Mouse (Mus musculus) granulocyte monocyte progenitor cell, adult 5-6 weeks (primary cell): ENCODE results near the gene Cnbp. TPM values are rescaled to one million over a fixed set of nuclear protein-coding genes. Genes with fewer than 3 reads are reported as not detected.

Source experiments
- ATAC-seq: replicated peaks from 2 replicates; pipeline ENCODE4 v1.8.0; 2016; ENCODE audit warnings: mild to moderate bottlenecking, moderate TSS enrichment, inconsistent platforms; ENCODE audit not compliant: poor library complexity, severe bottlenecking
- total RNA-seq, 2 experiments: library from RNA; stranded (forward) in 1 of 2; stranded (reverse) in 1 of 2; fragments of 200-712, 200-1000 nt in 1 of 2; fragments of >200 nt in 1 of 2; fragmentation: Nextera tagmentation in 1 of 2; gene quantifications; 2 replicates each; pipeline ENCODE4 v1.2.3; 2014 to 2017

Gene Cnbp
- total RNA-seq, 2 experiments from 2014 or later, result 481 to 1,031 TPM

DNA sequence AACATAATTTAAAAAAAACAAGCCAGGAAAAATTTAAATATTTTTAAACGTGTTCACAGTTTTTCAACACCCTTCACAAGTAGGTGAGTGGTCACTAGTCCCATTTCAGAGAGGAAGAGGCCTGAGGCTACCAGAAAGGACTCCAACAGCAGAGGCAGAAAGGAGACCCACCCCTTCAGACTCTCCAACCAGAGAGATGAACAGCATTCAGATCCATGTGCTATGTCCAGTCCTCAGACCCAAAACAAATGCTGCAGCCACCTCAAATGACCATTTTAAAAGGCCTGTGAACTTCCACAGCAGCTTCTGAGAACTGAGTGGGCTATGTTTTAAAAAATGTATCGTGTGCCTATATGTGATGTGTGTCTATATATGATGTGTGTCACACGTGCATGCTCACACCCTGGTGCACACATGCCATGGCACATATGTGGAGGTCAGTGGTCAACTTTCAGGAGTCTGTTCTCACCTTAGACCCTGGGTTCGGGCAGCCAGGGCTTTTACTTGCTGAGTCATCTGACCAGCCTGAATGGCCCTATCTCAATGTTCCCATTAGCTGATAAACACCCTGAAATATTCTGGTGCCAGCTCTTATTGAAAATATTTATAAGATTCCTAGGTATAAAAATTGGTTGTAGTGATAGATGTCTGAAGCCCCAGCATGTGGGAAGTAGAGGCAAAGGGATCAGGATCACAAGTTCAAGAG is 43.0 kb downstream of the Cnbp start:
- ATAC-seq, result no peak

DNA sequence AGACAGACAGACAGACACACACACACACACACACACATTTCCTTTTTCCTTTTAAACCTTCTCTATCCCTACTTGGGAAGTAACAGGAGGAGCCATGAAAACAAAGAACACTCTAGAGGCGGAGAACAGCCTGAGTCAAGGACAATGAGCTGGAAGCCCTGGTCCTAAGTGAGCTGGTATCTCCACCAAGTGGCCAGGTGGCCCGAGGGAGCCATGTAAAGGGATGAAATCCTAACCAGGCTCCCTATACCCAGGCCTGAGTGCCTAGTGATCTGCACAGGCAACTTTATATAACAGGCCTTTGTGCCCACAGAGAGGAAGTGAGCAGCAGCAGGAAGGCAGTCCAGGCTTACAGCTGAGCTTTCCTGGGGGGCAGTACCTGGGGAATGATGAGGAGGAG is 44.0 kb downstream of the Cnbp start:
- ATAC-seq, result no peak

DNA sequence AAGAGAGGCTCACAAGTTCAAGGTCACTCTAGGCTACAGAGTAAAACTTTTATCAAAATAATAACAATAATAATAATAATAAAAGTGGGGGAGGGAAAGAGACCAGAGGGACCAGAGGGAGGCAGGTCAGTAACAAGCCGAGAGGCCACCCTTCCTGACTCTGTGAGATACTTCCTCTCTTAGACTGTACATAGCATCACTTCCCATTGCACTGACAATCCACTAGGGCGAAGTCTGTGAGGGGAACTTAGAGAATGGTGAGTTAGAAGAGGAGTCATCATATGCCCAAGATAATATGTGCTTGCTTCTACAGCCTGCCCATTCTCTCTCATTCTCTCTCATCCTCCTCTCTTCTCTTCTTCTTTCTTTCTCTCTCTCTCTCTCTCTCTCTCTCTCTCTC is 44.9 kb downstream of the Cnbp start:
- peak; percentile 63 for ATAC-seq

DNA sequence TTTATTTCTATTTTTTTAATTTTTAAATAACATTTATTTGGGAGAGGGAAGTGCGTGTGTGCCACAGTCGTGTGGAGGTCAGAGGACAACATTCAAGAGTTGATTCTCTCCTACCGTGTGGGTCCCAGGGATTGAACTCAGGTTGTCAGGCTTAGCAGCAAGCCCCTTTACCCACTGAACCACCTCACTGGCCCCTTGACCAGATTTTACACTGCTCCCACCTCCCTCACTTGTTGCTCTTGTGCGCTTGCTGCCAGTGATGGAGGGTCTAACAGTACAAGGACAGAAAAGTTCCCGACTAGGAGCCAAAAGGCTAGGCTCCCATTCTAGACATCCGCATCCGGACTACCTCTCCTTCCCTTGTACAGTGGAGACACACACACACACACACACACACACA is 45.5 kb downstream of the Cnbp start:
- ATAC-seq, result no peak

DNA sequence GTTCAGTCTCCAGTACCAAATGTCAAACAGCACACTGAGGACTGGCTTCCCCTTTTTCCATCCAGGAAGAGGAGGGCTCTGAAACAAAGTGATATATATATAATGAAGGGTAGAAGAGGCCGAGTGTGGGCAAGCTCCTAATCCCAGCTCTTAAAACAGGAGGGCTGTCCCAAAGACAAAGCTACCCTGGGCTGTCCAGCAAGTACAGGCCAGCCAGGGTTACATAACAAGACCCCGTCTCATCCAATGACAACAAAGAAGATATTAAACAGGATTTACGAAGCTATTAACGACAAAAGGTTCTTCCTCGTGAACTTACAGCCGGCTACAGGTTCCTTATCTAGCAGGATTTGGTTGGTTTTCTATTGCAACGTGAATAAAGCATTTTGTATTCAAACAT is 46.0 kb downstream of the Cnbp start:
- no peak for ATAC-seq

DNA sequence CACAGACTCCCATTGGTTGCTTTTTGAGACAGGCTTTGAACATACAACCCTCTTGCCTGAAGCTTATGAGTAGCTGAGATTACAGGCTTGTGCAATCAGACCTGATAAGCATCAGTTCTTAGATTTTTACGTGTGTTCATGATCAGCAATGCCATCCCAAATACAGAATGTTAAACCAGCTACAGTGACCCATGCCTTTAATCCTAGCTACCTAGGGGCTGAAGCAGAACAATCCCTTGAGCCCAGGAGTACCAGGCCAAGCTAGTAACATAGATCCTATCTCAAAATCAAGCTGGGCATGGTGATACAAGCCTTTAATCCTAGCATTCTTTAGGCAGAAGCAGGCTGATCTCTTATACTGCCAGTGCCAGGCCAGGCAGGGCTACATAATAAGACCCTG is 46.9 kb downstream of the Cnbp start:
- ATAC-seq, result no peak

DNA sequence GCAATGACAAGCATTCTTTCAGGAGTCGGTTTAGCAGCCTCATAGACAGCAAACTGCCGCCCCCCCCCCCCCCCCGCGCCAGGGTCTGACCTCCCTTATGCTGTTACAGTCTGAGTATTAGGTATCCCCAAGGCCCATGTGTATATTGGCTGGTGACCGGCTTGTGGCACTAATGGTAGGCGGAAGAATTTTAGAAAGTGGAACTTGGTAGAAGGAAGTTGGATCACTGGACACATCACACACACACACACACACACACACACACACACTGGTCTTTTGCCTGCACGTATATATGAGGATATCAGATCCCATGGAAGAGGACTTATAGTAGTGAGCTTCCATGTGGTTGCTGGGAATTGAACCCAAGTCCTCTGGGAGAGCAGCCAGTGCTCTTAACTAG is 48.4 kb downstream of the Cnbp start:
- ATAC-seq, result peak; percentile 50

DNA sequence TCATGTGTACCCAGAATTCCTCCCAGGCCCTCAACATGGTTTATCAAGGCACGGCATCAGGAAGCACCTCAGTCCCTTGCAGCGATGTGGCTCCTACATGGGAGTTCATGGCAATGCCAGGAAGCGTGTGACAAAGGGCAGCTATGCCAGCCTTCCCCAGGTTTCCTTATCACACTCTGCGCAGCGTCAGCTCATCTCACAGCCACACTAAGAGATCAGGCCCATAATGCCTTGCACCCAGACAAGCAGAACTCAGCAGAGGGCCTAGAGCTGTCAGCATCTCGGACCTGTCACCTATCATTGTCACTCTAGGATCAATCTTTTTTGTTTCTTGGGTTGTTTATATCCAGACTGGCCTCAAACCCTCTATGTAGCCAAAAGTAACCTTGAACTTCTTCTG is 51.3 kb downstream of the Cnbp start:
- ATAC-seq, result no peak

DNA sequence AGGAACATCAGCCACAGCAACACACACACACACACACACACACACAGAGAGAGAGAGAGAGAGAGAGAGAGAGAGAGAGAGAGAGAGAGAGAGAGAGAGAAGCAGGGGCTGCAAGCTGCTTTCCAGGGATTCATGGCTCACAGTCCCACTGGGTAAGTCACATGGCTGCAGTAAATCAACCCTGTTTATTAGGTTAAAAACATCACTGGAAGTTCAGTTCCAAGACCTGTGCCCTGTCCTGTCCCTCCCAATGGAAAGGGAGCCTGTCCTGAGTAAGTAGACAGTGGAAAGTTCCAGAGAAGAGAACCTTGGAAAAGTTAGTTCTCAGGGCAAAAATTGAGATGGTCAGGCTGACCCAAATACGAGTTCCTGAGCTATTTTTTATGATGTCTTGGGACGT is 53.6 kb downstream of the Cnbp start:
- ATAC-seq, result no peak

DNA sequence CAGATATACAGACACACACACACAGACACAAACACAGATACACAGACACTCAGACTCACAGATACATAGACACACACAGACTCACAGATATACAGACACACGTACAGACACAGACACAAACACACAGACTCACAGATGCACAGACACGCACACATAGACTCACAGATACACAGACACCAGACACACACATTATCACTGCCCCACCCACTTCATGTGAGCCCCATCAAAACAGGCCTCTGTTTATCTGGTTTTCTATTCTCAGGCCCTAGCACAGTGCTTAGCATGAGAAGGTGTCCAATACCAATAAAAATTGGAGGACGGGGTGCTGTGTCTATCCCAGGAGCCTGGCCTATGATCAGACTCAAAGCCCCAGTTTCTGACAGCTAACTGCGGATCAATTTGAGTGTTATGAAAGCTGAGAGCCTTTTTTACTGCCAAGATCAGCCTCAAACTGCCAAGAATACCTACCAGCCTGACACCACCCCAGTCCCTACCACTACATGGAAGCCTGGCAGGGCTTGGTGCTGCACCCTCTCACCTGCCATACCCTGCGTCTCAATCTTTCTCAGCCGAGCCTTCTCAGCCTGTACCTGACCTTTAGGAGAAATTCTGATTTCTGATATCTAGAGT is 54.5 kb downstream of the Cnbp start:
- ATAC-seq, result no peak

DNA sequence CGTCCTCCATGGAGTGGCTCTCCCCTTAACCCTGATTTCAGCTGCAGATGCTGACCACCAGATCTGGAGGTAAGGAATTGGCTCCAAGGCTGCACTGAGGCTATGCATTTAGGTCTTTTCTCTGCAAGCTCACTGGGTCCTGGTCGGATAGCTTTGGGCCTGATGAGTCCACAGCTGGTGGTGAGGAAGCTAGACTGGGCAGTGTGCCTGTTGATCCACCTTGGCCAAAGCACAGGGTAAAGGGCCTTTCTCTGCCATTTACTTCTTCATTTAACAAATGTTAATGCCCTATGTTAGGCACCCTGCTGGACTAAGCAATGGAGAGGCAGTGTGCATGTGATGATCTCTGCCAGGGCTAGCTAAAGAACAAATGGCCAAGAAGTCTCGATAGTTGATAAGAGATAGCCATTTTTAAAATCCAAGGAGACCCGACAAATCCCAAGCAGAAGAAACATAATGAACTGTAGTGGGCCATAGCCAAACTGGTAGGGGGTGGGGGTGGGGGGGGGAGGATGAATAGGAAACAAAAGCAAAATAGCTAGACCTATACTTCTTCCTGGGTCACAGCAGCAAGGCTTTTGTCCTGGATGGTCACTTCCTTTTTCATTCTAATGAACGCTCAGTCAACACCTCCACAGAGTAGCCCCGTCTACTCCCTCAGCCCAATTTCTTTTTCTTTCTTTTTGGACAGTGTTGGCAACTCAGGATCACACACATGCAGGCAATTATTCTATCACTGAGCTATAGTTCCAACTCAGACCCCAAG is 55.3 kb downstream of the Cnbp start:
- no peak for ATAC-seq

DNA sequence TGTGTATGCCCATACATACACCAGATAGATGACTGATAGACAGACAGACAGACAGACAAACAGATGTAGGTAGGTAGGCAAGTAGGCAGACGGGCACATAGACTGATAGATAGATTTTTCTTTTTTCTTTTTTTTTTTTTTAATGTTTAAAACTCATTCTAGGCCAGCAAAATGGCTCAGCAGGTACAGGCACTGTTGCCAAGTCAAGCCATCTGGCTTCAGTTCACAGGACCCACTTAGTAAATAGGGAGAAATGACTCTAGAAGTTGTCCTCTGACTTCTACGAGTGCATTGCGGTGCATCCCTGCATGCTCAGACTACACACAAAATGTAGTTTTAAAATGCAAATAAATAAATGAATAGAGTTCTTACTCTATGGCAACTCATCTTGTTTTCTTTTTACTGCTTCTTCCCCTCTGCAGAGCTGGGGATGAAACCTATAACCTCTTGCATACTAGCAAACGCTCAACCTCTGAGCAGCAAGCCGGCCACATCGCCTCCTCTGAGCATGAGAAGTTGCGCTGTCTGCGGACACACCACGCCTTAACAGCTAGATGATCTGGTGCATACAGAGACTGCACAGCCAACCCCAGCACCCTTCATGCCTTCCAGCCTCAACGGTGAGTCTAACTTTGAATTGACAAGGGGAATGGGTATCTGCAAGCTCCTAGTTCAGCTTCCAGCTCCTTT is 56.9 kb downstream of the Cnbp start:
- ATAC-seq, result no peak

Other genes starting within 250 kb of the Cnbp start
- 6.6 and 10.6 TPM in 2 replicates for gene Aplf, start 178.9 kb downstream of the Cnbp start, total RNA-seq (2014; fragmentation: Nextera tagmentation)
- 22.8 and 25.9 TPM in 2 replicates for gene Aplf, start 178.9 kb downstream of the Cnbp start, total RNA-seq (2017)
- gene Efcc1, start 120.2 kb downstream of the Cnbp start, total RNA-seq (2014; fragmentation: Nextera tagmentation), result 0.11 and 1.3 TPM in 2 replicates
- gene Efcc1, start 120.2 kb downstream of the Cnbp start, total RNA-seq (2017), result 1.5 and 4.8 TPM in 2 replicates
- 0.88 TPM in 1 of 2 replicates, not detected in the other for gene Gp9, start 73.0 kb downstream of the Cnbp start, total RNA-seq (2014; fragmentation: Nextera tagmentation)
- gene Gp9, start 73.0 kb downstream of the Cnbp start, total RNA-seq (2017), result 0.30 TPM in 1 of 2 replicates, not detected in the other
- gene Rab43, start 38.9 kb downstream of the Cnbp start, total RNA-seq (2014; fragmentation: Nextera tagmentation), result 18.8 and 36.7 TPM in 2 replicates
- 4.2 and 6.4 TPM in 2 replicates for gene Rab43, start 38.9 kb downstream of the Cnbp start, total RNA-seq (2017)
- 2.2 and 5.6 TPM in 2 replicates for gene Gm45140, start 15.3 kb downstream of the Cnbp start, total RNA-seq (2014; fragmentation: Nextera tagmentation)
- gene Gm45140, start 15.3 kb downstream of the Cnbp start, total RNA-seq (2017), result 11.6 and 14.3 TPM in 2 replicates
- 58.9 and 61.0 TPM in 2 replicates for gene Isy1, start 12.3 kb downstream of the Cnbp start, total RNA-seq (2014; fragmentation: Nextera tagmentation)
- 108 and 127 TPM in 2 replicates for gene Isy1, start 12.3 kb downstream of the Cnbp start, total RNA-seq (2017)
- gene Copg1, start 36.7 kb upstream of the Cnbp start, total RNA-seq (2014; fragmentation: Nextera tagmentation), result 70.5 and 86.1 TPM in 2 replicates
- gene Copg1, start 36.7 kb upstream of the Cnbp start, total RNA-seq (2017), result 73.9 and 78.5 TPM in 2 replicates
- gene Hmces, start 62.8 kb upstream of the Cnbp start, total RNA-seq (2014; fragmentation: Nextera tagmentation), result 21.8 and 30.2 TPM in 2 replicates
- gene Hmces, start 62.8 kb upstream of the Cnbp start, total RNA-seq (2017), result 23.2 and 27.3 TPM in 2 replicates
- gene H1fx, start 130.5 kb upstream of the Cnbp start, total RNA-seq (2014; fragmentation: Nextera tagmentation), result 1.4 and 4.9 TPM in 2 replicates
- gene H1fx, start 130.5 kb upstream of the Cnbp start, total RNA-seq (2017), result 0.78 and 2.7 TPM in 2 replicates
- gene Rab7, start 194.2 kb upstream of the Cnbp start, total RNA-seq (2014; fragmentation: Nextera tagmentation), result 239 and 246 TPM in 2 replicates
- 89.1 and 102 TPM in 2 replicates for gene Rab7, start 194.2 kb upstream of the Cnbp start, total RNA-seq (2017)
- 254 and 266 TPM in 2 replicates for gene Rpn1, start 233.4 kb upstream of the Cnbp start, total RNA-seq (2014; fragmentation: Nextera tagmentation)
- 386 and 482 TPM in 2 replicates for gene Rpn1, start 233.4 kb upstream of the Cnbp start, total RNA-seq (2017)